30 mouse cellular contexts compared by ENCODE assay signal in the genomic region with DNA sequence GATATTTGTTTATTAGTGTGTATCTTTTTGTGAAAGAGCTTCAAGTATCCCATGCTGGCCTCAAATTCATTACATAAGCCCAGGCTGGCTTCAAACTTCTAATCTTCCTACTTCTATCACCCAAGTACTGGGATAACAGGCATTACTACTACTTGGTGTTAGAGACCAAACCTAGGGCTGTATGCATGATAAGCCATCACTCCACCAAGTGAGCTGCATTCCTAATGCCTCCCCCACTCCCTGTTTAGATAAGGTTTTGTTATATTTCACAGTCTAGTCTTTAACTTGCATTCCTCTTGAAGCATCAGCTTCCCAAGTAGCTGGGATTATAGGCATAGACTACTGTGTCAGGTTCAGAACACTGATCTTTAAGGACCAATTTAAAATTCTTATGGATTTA. TPM values are rescaled to one million over a fixed set of nuclear protein-coding genes. Genes with fewer than 3 reads are reported as not detected.
"Had no signal": no experiment of that assay in that cellular context is flagged by ENCODE, and none has a peak within 500 bp of the region (broad histone marks: within the 10 kb centered on the region; RNA-seq: fewer than 3 reads in every experiment).

No protein-coding gene starts in this region.

- H3K4me1 ChIP-seq: hindbrain, embryonic 10.5 days; hindbrain, embryonic 12.5 days had no signal

- H3K4me2 ChIP-seq: heart, embryonic 12.5 days; hindbrain, embryonic 12.5 days; hindbrain, embryonic 14.5 days; intestine, embryonic 15.5 days; limb, embryonic 13.5 days; limb, embryonic 15.5 days; liver, embryonic 15.5 days had no signal

- DNase-seq: gastrocnemius, postnatal 14 days; heart, adult 2 months; heart, postnatal 10 days; heart, postnatal 4 days; kidney, adult 18-20 months; kidney, adult 8-10 months; kidney, postnatal 10 days; kidney, postnatal 25 days; kidney, postnatal 4 days; left cerebral cortex, postnatal 4 days had no signal

- ATAC-seq: hindbrain, embryonic 16.5 days; inflammation-experienced regulatory T-cells, adult 6 months; intestine, embryonic 15.5 days; intestine, postnatal 0 days had no signal

- H3K36me3 ChIP-seq: hindbrain, embryonic 10.5 days; hindbrain, embryonic 12.5 days; intestine, embryonic 15.5 days; limb, embryonic 13.5 days; limb, embryonic 15.5 days; liver, embryonic 15.5 days had no signal

- H3K27ac ChIP-seq: heart, adult 2 months; hindbrain, embryonic 10.5 days; hindbrain, embryonic 12.5 days; hindbrain, embryonic 14.5 days; intestine, embryonic 15.5 days; layer of hippocampus, adult 2 months; limb, embryonic 13.5 days; limb, embryonic 15.5 days; liver, embryonic 15.5 days had no signal

- H3K9me3 ChIP-seq: heart, embryonic 12.5 days; hindbrain, embryonic 10.5 days; hindbrain, embryonic 12.5 days; intestine, embryonic 15.5 days; limb, embryonic 13.5 days; limb, embryonic 15.5 days; liver, embryonic 15.5 days had no signal

- H3K9ac ChIP-seq: heart, embryonic 12.5 days; hindbrain, embryonic 12.5 days; hindbrain, embryonic 14.5 days; intestine, embryonic 15.5 days; limb, embryonic 13.5 days; limb, embryonic 15.5 days; liver, embryonic 15.5 days had no signal

- H3K27me3 ChIP-seq: heart, embryonic 12.5 days; hindbrain, embryonic 12.5 days; intestine, embryonic 15.5 days; limb, embryonic 13.5 days; limb, embryonic 15.5 days; liver, embryonic 15.5 days had no signal

- H3K4me3 ChIP-seq: heart, adult 2 months; heart, embryonic 12.5 days; hindbrain, embryonic 10.5 days; hindbrain, embryonic 12.5 days; intestine, embryonic 15.5 days; layer of hippocampus, adult 2 months; limb, embryonic 13.5 days; limb, embryonic 15.5 days; liver, embryonic 15.5 days had no signal

RNA-seq across cellular contexts. Expression of gene Gm28047, which starts 10.6 kb away (rescaled TPM):
- total RNA-seq: granulocyte monocyte progenitor cell, adult 5-6 weeks; heart, postnatal 25 days; layer of hippocampus, adult 2 months; left cerebral cortex, adult 18-20 months had no signal
- polyA plus RNA-seq: frontal cortex, adult 2 months; heart, adult 2 months; heart, embryonic 12.5 days; heart, embryonic 14.5 days; heart, embryonic 16.5 days; hindbrain, embryonic 10.5 days; hindbrain, embryonic 12.5 days; hindbrain, embryonic 14.5 days; hindbrain, embryonic 16.5 days; intestine, embryonic 15.5 days; intestine, postnatal 0 days; kidney, embryonic 14.5 days; limb, embryonic 11.5 days; limb, embryonic 13.5 days; limb, embryonic 15.5 days; liver, embryonic 15.5 days had no signal
